Mouse (Mus musculus) testis, postnatal 10 days (tissue): Measurements from ENCODE around the gene Prx.
"Not testable (repeated sequence)": the region's sequence is repeated elsewhere in the genome, so short reads cannot be mapped to it uniquely, and the experiment has no call there.

Experiments
- DNase-seq: peaks from one replicate; pipeline ENCODE4 v3.0.0; 2021; ENCODE audit warnings: low spot score

The Prx gene

GRCm38 (mm10) chr7:27483860-27484259 is 15.3 kb upstream of the Prx start:
- DNase-seq, result no peak

GRCm38 (mm10) chr7:27486102-27486769 is 12.9 kb upstream of the Prx start:
- DNase-seq, result no peak

DNA sequence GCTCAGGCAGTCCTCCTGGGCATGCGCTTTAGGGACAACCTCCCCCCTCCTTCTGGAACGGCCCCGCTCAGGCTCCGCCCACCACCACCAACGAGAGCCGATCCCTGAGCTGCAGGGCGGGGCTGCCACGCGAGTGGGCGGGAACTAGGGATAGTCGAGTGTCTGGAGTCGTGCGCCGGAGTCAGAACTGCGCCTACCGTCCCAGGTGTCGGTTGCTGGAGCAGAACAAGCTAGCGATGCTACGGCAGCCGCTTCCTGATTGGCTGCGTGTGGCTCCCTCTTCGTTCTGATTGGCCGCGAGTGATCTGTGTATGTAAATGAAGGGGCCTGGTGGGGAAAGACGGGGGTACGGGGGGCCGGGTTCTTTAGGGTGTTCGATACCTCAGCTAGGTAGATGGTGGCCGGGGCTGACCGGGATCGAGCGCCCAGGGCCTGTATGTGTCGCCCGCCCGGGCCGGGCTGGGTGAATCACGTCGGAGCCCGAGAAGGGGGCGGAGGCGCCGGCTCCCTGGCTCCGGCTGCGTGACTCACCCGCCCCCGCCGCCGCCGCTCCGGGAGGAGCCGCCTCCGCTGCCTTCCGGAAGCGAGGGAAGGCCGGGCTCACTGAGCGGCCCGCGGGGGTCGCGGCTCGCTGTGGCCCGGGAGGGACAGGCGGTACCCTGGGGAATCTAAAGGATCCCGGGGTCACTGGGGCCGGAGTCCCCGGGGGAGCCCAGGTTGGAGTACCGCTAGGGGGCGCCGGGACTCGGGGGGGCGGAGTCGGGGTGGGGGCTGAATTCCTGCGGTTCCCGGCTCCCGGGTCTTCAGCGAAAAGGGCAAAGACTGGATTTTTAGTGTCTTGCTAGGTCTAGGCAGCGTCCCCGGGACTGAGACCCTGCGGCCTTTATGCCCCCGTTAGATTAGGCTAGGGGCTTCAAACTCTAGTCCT is 12.1 kb upstream of the Prx start, which contains the start of gene Sertad1:
Gene Sertad1, plus strand, starts transcription at position 141 of the 928 bp plus-strand sequence.
- peak; percentile 100 for DNase-seq

DNA sequence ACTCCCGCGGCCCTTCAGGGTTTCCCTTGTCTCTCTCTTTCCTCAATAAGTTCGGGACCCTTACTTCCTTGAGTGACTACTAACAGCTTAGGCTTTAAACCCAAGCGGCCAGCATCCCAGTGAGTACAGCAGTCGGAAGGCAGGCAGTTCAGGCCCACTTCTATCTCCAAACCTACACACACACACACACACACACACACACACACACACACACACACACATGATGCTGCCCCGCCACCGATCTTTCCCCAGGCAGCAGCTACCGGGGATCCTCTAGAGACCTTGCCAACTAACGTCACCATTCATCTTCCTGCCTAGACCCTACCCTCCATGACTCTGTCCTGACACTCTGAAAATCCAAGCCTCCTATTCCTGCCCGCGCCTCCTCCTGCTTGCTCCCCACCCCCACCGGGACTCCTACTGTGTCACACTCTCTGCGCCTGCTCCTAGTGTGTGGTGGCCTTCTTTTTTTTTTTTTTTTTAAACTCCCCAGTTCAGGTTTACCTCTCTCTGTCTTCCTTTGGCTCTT is 11.3 kb upstream of the Prx start:
- DNase-seq, result peak; percentile 87

DNA sequence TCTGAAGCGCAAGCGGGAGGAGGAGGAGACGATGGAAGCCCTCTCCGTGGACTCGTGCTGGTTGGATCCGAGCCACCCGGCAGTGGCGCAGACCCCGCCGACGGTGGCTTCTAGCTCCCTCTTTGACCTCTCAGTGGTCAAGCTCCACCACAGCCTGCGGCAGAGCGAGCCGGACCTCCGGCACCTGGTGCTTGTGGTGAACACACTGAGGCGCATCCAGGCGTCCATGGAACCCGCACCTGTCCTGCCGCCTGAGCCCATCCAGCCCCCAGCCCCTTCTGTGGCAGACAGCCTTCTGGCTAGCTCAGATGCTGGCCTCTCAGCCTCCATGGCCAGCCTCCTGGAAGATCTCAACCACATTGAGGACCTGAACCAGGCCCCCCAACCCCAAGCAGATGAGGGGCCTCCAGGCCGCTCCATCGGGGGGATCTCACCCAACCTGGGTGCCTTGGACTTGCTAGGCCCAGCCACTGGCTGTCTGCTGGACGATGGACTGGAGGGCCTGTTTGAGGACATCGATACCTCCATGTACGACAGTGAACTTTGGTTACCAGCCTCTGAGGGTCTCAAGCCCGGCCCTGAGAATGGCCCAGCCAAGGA is 9.8 kb upstream of the Prx start:
- DNase-seq, result no peak

DNA sequence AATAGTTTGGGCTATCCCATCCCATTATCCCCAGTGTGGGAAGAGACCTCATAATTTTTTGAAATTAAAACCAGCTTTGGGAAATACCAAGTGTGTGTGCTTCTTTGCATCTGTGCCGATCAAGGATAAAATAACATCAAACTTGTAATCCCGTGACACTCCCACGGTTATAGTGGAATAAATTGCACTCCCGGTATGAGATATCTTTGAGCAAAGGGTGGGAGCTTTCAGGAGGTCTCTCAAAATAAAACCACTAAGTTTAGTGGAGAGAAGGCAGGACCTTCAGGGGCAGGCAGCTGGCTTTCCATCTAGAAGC is 8.9 kb upstream of the Prx start:
- no peak for DNase-seq

- DNase-seq, result peak; percentile 95
Measured at GRCm38 (mm10) chr7:27490543-27491329, 8.4 kb upstream of the Prx start.

GRCm38 (mm10) chr7:27491856-27492255 is 7.3 kb upstream of the Prx start:
- DNase-seq, result no peak

GRCm38 (mm10) chr7:27493022-27493421 is 6.1 kb upstream of the Prx start:
- no peak for DNase-seq

GRCm38 (mm10) chr7:27493450-27493849 is 5.7 kb upstream of the Prx start:
- no peak for DNase-seq

DNA sequence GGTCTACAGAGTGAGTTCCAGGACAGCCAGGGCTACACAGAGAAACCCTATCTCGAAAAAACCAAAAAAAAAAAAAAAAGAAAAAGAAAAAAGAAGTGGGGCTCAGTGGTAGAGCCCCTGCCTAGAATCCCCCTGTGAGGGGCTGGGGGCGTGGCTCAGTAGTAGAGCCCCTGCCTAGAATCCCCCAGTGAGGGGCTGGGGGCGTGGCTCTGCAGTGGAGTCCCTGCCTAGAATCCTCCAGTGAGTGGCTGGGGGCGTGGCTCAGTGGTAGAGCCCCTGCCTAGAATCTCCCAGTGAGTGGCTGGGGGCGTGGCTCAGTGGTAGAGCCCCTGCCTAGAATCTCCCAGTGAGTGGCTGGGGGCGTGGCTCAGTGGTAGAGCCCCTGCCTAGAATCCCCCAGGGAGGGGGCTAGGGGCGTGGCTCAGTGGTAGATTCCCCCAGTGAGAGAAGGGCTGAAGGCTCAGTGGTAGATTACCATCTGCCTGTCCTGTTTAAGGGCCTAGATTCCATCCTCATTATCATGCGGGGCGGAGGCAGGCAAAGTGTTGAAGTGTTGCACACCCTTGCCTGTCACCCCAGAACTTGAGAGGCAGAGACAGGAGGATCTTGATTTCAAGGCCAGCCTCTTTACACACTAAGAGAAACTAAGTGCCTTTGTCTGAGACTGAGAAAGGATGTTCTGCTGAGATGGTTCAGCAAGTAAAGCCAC is 4.3 kb upstream of the Prx start:
- DNase-seq, result not testable (repeated sequence)

DNA sequence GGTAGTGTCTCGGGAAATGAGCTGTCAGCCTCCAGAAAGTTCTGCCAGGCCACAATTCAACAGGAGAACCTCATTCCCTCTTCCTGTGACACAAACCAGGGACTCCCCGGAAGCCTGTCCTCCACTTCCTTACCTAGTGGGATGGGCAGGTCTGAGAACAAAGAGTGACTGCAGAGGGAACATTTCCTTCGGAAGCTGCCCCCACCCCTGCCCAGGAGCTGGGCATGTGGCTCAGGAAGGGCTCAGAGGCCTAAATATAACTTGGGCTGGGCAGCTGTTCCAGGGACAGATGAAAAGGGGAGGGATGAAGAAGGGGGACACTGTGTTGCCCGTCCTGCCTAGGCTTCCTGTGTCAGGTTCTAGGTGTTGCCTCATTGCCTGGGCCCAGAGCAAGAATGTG is 2.5 kb downstream of the Prx start:
- DNase-seq, result no peak

- no peak for DNase-seq
Measured at GRCm38 (mm10) chr7:27506765-27507370, 7.7 kb downstream of the Prx start.

- DNase-seq, result peak; percentile 100
Measured at GRCm38 (mm10) chr7:27507711-27508647, 8.9 kb downstream of the Prx start.

GRCm38 (mm10) chr7:27508648-27509005 is 9.5 kb downstream of the Prx start:
- peak; percentile 75 for DNase-seq

- no peak for DNase-seq
Measured at GRCm38 (mm10) chr7:27510809-27511208, 11.7 kb downstream of the Prx start.

DNA sequence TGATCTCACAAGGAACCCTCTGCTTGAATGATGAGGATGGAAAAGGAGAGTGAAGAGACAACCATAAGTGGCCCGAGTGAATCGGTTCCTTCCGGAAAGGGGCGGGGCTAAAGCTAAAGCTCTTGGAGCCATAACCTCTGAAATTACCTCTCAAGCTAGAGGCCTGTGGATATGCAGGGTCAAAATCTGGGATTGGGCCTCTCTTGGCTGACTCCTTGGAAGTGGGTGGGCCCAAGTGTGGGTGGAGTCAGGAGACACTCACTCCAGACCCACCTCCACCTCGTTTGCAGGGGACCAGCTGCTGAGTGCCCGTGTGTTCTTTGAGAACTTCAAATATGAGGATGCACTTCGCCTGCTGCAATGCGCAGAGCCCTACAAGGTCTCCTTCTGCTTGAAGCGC is 15.8 kb downstream of the Prx start:
- DNase-seq, result no peak

DNA sequence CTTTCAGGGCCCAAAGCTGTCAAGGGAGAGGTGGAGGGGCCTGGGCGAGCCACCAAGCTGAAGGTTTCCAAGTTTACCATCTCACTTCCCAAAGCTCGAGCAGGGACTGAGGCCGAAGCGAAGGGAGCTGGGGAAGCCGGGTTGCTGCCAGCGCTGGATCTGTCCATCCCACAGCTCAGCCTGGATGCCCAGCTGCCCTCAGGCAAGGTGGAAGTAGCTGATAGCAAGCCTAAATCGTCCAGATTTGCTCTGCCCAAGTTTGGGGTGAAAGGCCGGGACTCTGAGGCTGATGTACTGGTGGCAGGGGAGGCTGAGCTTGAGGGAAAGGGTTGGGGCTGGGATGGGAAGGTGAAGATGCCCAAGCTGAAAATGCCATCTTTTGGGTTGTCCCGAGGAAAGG is 19.2 kb downstream of the Prx start:
- DNase-seq, result no peak

GRCm38 (mm10) chr7:27520104-27520503 is 21.0 kb downstream of the Prx start:
- DNase-seq, result no peak

GRCm38 (mm10) chr7:27520599-27520998 is 21.5 kb downstream of the Prx start:
- no peak for DNase-seq
